Mouse (Mus musculus) CH12.LX (cell line): Measurements from ENCODE around the gene Gramd2. TPM values are rescaled to one million over a fixed set of nuclear protein-coding genes. Genes with fewer than 3 reads are reported as not detected.
A peak's percentile ranks its signal among the peaks of the same experiment; 100 is the strongest.

Experiments used
- DNase-seq: peaks from one replicate; pipeline ENCODE4 v3.0.0-alpha.2; 2013; ENCODE audit errors: extremely low read depth
- H3K27ac ChIP-seq: 2 replicates; pipeline ENCODE4 v1.5.1; 2012; ENCODE audit warnings: low read depth, mild to moderate bottlenecking, control low read depth, moderate library complexity; ENCODE audit not compliant: insufficient read depth
- H3K27me3 ChIP-seq: replicated peaks from 2 replicates; pipeline ENCODE3; 2012; ENCODE audit warnings: inconsistent platforms
- H3K36me3 ChIP-seq, 2 experiments: replicated peaks in 1 of 2; 2 replicates each; pipeline versions ENCODE3 to v1.6.1; 2012; ENCODE audit warnings: inconsistent platforms in 1 of 2, low read length in 1 of 2, mild to moderate bottlenecking in 1 of 2, mixed read lengths in 1 of 2, moderate library complexity in 1 of 2; ENCODE audit not compliant: control insufficient read depth in 1 of 2, insufficient read depth in 1 of 2
- H3K4me1 ChIP-seq, 2 experiments: 2 replicates each; pipeline ENCODE4 v1.6.1; 2012; ENCODE audit warnings: inconsistent platforms in 1 of 2, moderate library complexity in 1 of 2; ENCODE audit not compliant: insufficient read depth in 2 of 2, control insufficient read depth in 1 of 2
- H3K4me2 ChIP-seq: 2 replicates; pipeline ENCODE4 v1.6.1; 2012; ENCODE audit warnings: low read depth, mild to moderate bottlenecking, control low read depth; ENCODE audit not compliant: poor library complexity, insufficient read depth, severe bottlenecking
- H3K4me3 ChIP-seq, 3 experiments: fragments of 150-350 bp in 1 of 3; sonication (generic) in 1 of 3; replicated peaks in 1 of 3; 2 replicates each; pipeline versions ENCODE3 to v1.5.1; 2011 to 2012; ENCODE audit warnings: low read depth in 2 of 3, low read length in 2 of 3, mild to moderate bottlenecking in 2 of 3, moderate library complexity in 2 of 3, control low read depth in 1 of 3, improper control_type of control experiment in 1 of 3, inconsistent platforms in 1 of 3, mixed read lengths in 1 of 3; ENCODE audit not compliant: poor library complexity in 1 of 3
- H3K79me2 ChIP-seq: replicated peaks from 2 replicates; pipeline ENCODE4 v1.6.1; 2012; ENCODE audit warnings: mild to moderate bottlenecking, moderate library complexity; ENCODE audit not compliant: control insufficient read depth, poor library complexity, insufficient read depth, severe bottlenecking; ENCODE audit errors: extremely low read depth
- H3K9ac ChIP-seq: 2 replicates; pipeline ENCODE4 v1.6.1; 2012; ENCODE audit warnings: low read depth, mild to moderate bottlenecking, control low read depth, moderate library complexity; ENCODE audit not compliant: insufficient read depth
- H3K9me3 ChIP-seq: replicated peaks from 2 replicates; pipeline ENCODE3; 2012; ENCODE audit warnings: low read length, inconsistent platforms, mixed read lengths
- BHLHE40 ChIP-seq: IDR thresholded peaks from 2 replicates; pipeline ENCODE4 v1.6.1; 2011; ENCODE audit warnings: mild to moderate bottlenecking, low read depth, low read length, improper control_type of control experiment
- CHD1 ChIP-seq: IDR thresholded peaks from 2 replicates; pipeline ENCODE4 v1.6.1; 2012; ENCODE audit warnings: low read depth, low read length, improper control_type of control experiment, inconsistent platforms
- CHD2 ChIP-seq: IDR thresholded peaks from 2 replicates; pipeline ENCODE4 v1.6.1; 2011; ENCODE audit warnings: low read length, improper control_type of control experiment
- CTCF ChIP-seq, 2 experiments: IDR thresholded peaks in 1 of 2; conservative IDR thresholded peaks in 1 of 2; 2 replicates each; pipeline ENCODE4 v1.5.1; 2011 to 2012; ENCODE audit warnings: low read depth in 2 of 2, low read length in 2 of 2, improper control_type of control experiment in 1 of 2, inconsistent platforms in 1 of 2, mild to moderate bottlenecking in 1 of 2, moderate library complexity in 1 of 2
- E2F4 ChIP-seq: IDR thresholded peaks from 2 replicates; pipeline ENCODE4 v1.6.1; 2011; ENCODE audit warnings: low read depth, low read length, improper control_type of control experiment; ENCODE audit not compliant: insufficient replicate concordance
- ELF1 ChIP-seq: IDR thresholded peaks from 2 replicates; pipeline ENCODE4 v1.6.1; 2014; ENCODE audit warnings: low read depth, mild to moderate bottlenecking, inconsistent platforms, low read length, improper control_type of control experiment
- EP300 ChIP-seq: IDR thresholded peaks from 2 replicates; pipeline ENCODE4 v1.6.1; 2011; ENCODE audit warnings: low read length, improper control_type of control experiment
- ETS1 ChIP-seq: conservative IDR thresholded peaks from 2 replicates; pipeline ENCODE4 v1.6.1; 2012; ENCODE audit warnings: low read depth, mild to moderate bottlenecking, inconsistent platforms, low read length, improper control_type of control experiment, moderate library complexity
- GABPA ChIP-seq: IDR thresholded peaks from 2 replicates; pipeline ENCODE4 v1.6.1; 2012; ENCODE audit warnings: low read depth, low read length, improper control_type of control experiment, inconsistent platforms; ENCODE audit not compliant: insufficient replicate concordance
- HCFC1 ChIP-seq: IDR thresholded peaks from 2 replicates; pipeline ENCODE4 v1.6.1; 2012; ENCODE audit warnings: low read depth, mild to moderate bottlenecking, inconsistent platforms, low read length, improper control_type of control experiment
- IRF4 ChIP-seq: IDR thresholded peaks from 2 replicates; pipeline ENCODE4 v1.6.1; 2014; ENCODE audit warnings: low read depth, mild to moderate bottlenecking, inconsistent platforms, low read length, improper control_type of control experiment
- JUN ChIP-seq: IDR thresholded peaks from 2 replicates; pipeline ENCODE4 v1.6.1; 2011; ENCODE audit warnings: low read depth, mild to moderate bottlenecking, low read length, improper control_type of control experiment, moderate library complexity; ENCODE audit not compliant: insufficient read depth
- JUND ChIP-seq: conservative IDR thresholded peaks from 2 replicates; pipeline ENCODE4 v1.6.1; 2011; ENCODE audit warnings: low read depth, low read length, improper control_type of control experiment
- KAT2A ChIP-seq: IDR thresholded peaks from 2 replicates; pipeline ENCODE4 v1.6.1; 2012; ENCODE audit warnings: low read length, improper control_type of control experiment, inconsistent platforms; ENCODE audit not compliant: insufficient replicate concordance
- MAFK ChIP-seq: IDR thresholded peaks from 2 replicates; pipeline ENCODE4 v1.6.1; 2011; ENCODE audit warnings: low read length, improper control_type of control experiment; ENCODE audit not compliant: insufficient replicate concordance
- MAX ChIP-seq: IDR thresholded peaks from 2 replicates; pipeline ENCODE4 v1.6.1; 2011; ENCODE audit warnings: low read length, improper control_type of control experiment
- MAZ ChIP-seq: IDR thresholded peaks from 2 replicates; pipeline ENCODE4 v1.6.1; 2012; ENCODE audit warnings: low read depth, mild to moderate bottlenecking, inconsistent platforms, low read length, improper control_type of control experiment, moderate library complexity
- MEF2A ChIP-seq: IDR thresholded peaks from 2 replicates; pipeline ENCODE4 v1.6.1; 2014; ENCODE audit warnings: low read depth, mild to moderate bottlenecking, inconsistent platforms, low read length, improper control_type of control experiment, borderline replicate concordance
- MXI1 ChIP-seq: IDR thresholded peaks from 2 replicates; pipeline ENCODE4 v1.6.1; 2011; ENCODE audit warnings: mild to moderate bottlenecking, low read depth, low read length, improper control_type of control experiment
- MYC ChIP-seq: IDR thresholded peaks from 2 replicates; pipeline ENCODE4 v1.6.1; 2011; ENCODE audit warnings: low read depth, mild to moderate bottlenecking, improper control_type of control experiment, low read length
- NELFE ChIP-seq: IDR thresholded peaks from 2 replicates; pipeline ENCODE4 v1.6.1; 2011; ENCODE audit warnings: low read depth, low read length, improper control_type of control experiment
- NRF1 ChIP-seq: IDR thresholded peaks from 2 replicates; pipeline ENCODE4 v1.6.1; 2014; ENCODE audit warnings: low read depth, mild to moderate bottlenecking, inconsistent platforms, low read length, improper control_type of control experiment, moderate library complexity
- PAX5 ChIP-seq: IDR thresholded peaks from 2 replicates; pipeline ENCODE4 v1.6.1; 2012; ENCODE audit warnings: low read length, inconsistent platforms, mixed read lengths
- POLR2A ChIP-seq: IDR thresholded peaks from 2 replicates; pipeline ENCODE4 v1.6.1; 2011; ENCODE audit warnings: low read depth, mild to moderate bottlenecking, improper control_type of control experiment, low read length
- POLR2AphosphoS2 ChIP-seq: IDR thresholded peaks from 2 replicates; pipeline ENCODE4 v1.6.1; 2011; ENCODE audit warnings: low read depth, low read length, improper control_type of control experiment
- RAD21 ChIP-seq: IDR thresholded peaks from 2 replicates; pipeline ENCODE4 v1.6.1; 2011; ENCODE audit warnings: low read depth, mild to moderate bottlenecking, low read length, improper control_type of control experiment, moderate library complexity
- RCOR1 ChIP-seq: conservative IDR thresholded peaks from 2 replicates; pipeline ENCODE4 v1.6.1; 2012; ENCODE audit warnings: low read depth, mild to moderate bottlenecking, inconsistent platforms, low read length, improper control_type of control experiment
- SIN3A ChIP-seq: IDR thresholded peaks from 2 replicates; pipeline ENCODE4 v1.6.1; 2012; ENCODE audit warnings: low read length, improper control_type of control experiment, inconsistent platforms
- SMC3 ChIP-seq: IDR thresholded peaks from 2 replicates; pipeline ENCODE4 v1.6.1; 2011; ENCODE audit warnings: low read depth, low read length, improper control_type of control experiment
- TBP ChIP-seq: conservative IDR thresholded peaks from 2 replicates; pipeline ENCODE4 v1.6.1; 2011; ENCODE audit warnings: low read depth, low read length, improper control_type of control experiment
- TCF12 ChIP-seq: IDR thresholded peaks from 2 replicates; pipeline ENCODE4 v1.6.1; 2014; ENCODE audit warnings: low read depth, mild to moderate bottlenecking, inconsistent platforms, low read length, improper control_type of control experiment
- UBTF ChIP-seq: IDR thresholded peaks from 2 replicates; pipeline ENCODE4 v1.6.1; 2012; ENCODE audit warnings: low read depth, mild to moderate bottlenecking, inconsistent platforms, low read length, improper control_type of control experiment, moderate library complexity
- USF1 ChIP-seq: IDR thresholded peaks from 2 replicates; pipeline ENCODE4 v1.6.1; 2014; ENCODE audit warnings: low read depth, mild to moderate bottlenecking, inconsistent platforms, low read length, improper control_type of control experiment
- USF2 ChIP-seq: conservative IDR thresholded peaks from 2 replicates; pipeline ENCODE4 v1.6.1; 2011; ENCODE audit warnings: low read depth, low read length, improper control_type of control experiment
- ZC3H11A ChIP-seq: IDR thresholded peaks from 2 replicates; pipeline ENCODE4 v1.6.1; 2012; ENCODE audit warnings: low read depth, mild to moderate bottlenecking, inconsistent platforms, low read length, improper control_type of control experiment
- ZKSCAN1 ChIP-seq: IDR thresholded peaks from 2 replicates; pipeline ENCODE4 v1.6.1; 2012; ENCODE audit warnings: low read depth, inconsistent platforms, low read length, improper control_type of control experiment, borderline replicate concordance
- ZMIZ1 ChIP-seq: IDR thresholded peaks from 2 replicates; pipeline ENCODE4 v1.6.1; 2012; ENCODE audit warnings: low read depth, mild to moderate bottlenecking, inconsistent platforms, low read length, improper control_type of control experiment
- ZNF384 ChIP-seq: IDR thresholded peaks from 2 replicates; pipeline ENCODE4 v1.6.1; 2012; ENCODE audit warnings: low read depth, low read length, improper control_type of control experiment, inconsistent platforms
- dilution Hi-C: fragments of 300-500 bp; cut with MboI; formaldehyde crosslinking; loops from 2 replicates; pipeline ENCODE4 v1.14.3; 2020; ENCODE audit warnings: low sequenced_read_pairs; ENCODE audit not compliant: extremely low pct_unique_long_range_greater_than_20kb, extremely low pct_ligation_motif_present
- in situ Hi-C: fragments of 300-500 bp; cut with MboI; formaldehyde crosslinking; loops from 3 replicates; pipeline ENCODE4 v1.14.3; 2019; ENCODE audit warnings: low sequenced_read_pairs, low pct_ligation_motif_present, low pct_unique_long_range_greater_than_20kb, mixed read lengths
- polyA plus RNA-seq: library from polyadenylated mRNA; unstranded; fragments of >175 nt; gene quantifications from 2 replicates; pipeline ENCODE4 v1.2.1, GENCODE M21; 2012; ENCODE audit warnings: low read depth; ENCODE audit not compliant: insufficient read length
- total RNA-seq, 2 experiments: library from RNA; depleted of rRNA; stranded (reverse); fragments of 300-350 nt in 1 of 2; fragments of >200 nt in 1 of 2; gene quantifications; 2 replicates each; pipeline ENCODE4 v1.2.3; 2012 to 2014

Gramd2 gene
- total and polyA plus RNA-seq, 3 experiments = 0.61 TPM; not detected in 2

GRCm38 (mm10) chr9:59655958-59656634, 23.8 kb upstream of the Gramd2 start, which contains the start of gene Pkm:
Pkm (plus strand) TSS chr9:59656368.
- peak within 1 kb of the TSS; percentile 96; the same call in 1 of the 2 replicates for H3K4me2 ChIP-seq
- in situ Hi-C loops = no loop called here
- H3K27me3 ChIP-seq = no peaks in the 10 kb centered on the region
- peaks cover 4 to 21% of the 10 kb centered on the region in 2 experiments for H3K36me3 ChIP-seq
- dilution Hi-C loops = no loop called here
- peaks cover 3 to 34% of the 10 kb centered on the region in 2 experiments; a peak in 3 of 4 replicates for H3K4me1 ChIP-seq
- peaks cover 43% of the 10 kb centered on the region for H3K79me2 ChIP-seq
- peak; percentile 99 for DNase-seq
- no peaks in the 10 kb centered on the region for H3K9me3 ChIP-seq
- H3K9ac ChIP-seq = peak within 1 kb of the TSS; percentile 83
- TF ChIP-seq JUN (no peak), KAT2A (peak; percentile 96), MAFK (no peak), MAZ (peak; percentile 74), HCFC1 (peak; percentile 69), CTCF (conservative IDR thresholded peaks at IDR 0.05 in 1 of 2, IDR thresholded peaks at IDR 0.05 in 1 of 2; ENCODE audit: low read depth in 2 of 2, low read length in 2 of 2) (peak in 1 of 2 experiments; percentile 35; a peak in 2 of 4 replicates), ZNF384 (no peak), USF2 (no peak), ETS1 (no peak), ZMIZ1 (peak; percentile 99), ZC3H11A (no peak), SIN3A (no peak; the same call in 1 of the 2 replicates), RAD21 (peak; percentile 24), PAX5 (no peak), MYC (peak; percentile 69), BHLHE40 (peak; percentile 14; the same call in 1 of the 2 replicates), GABPA (no peak), MAX (no peak), ELF1 (peak; percentile 78), E2F4 (0 out of 2 replicates have a peak, but pooled peaks have one; percentile 41), SMC3 (no peak), POLR2AphosphoS2 (peak; percentile 98), EP300 (no peak), TCF12 (peak; percentile 98), USF1 (no peak), MXI1 (peak; percentile 26; the same call in 1 of the 2 replicates), ZKSCAN1 (no peak), IRF4 (peak; percentile 67; the same call in 1 of the 2 replicates), NRF1 (peak; percentile 50; the same call in 1 of the 2 replicates), JUND (no peak), CHD1 (no peak), TBP (peak; percentile 96), NELFE (peak; percentile 99), CHD2 (peak; percentile 89), UBTF (peak; percentile 85), RCOR1 (no peak), MEF2A (peak; percentile 85), POLR2A (peak; percentile 97)
- H3K4me3 ChIP-seq = peak within 1 kb of the TSS; percentile 81 to 98 (median 88)
- H3K27ac ChIP-seq = peak within 1 kb of the TSS; percentile 82
